Comparison of ENCODE assay signal across 13 mouse cellular contexts in genomic region chr5:148346543-148346942, GRCm38 (mm10). TPM values are rescaled to one million over a fixed set of nuclear protein-coding genes. Genes with fewer than 3 reads are reported as not detected.
DNase-seq lines count a peak whose midpoint lies in the region; ATAC-seq and TF ChIP-seq lines count a peak whose summit lies in the region.
"Had no signal": no experiment of that assay in that cellular context is flagged by ENCODE, and none has a peak within 500 bp of the region (broad histone marks: within the 10 kb centered on the region; RNA-seq: fewer than 3 reads in every experiment).

No protein-coding gene starts in this region.

- no peak overlapping the region for H3K9ac ChIP-seq in heart, adult 2 months (ENCODE audit: low read depth, low read length)
- H3K9ac ChIP-seq in heart, embryonic 12.5 days, result no peak overlapping the region
- H3K9ac ChIP-seq in stomach, postnatal 0 days (ENCODE audit: low read length), result no peak overlapping the region
- H3K9ac ChIP-seq: embryonic facial prominence, embryonic 13.5 days; limb, embryonic 13.5 days; midbrain, embryonic 12.5 days had no signal

- no peaks in the 10 kb centered on the region for H3K79me2 ChIP-seq in heart, adult 2 months (replicated peaks; ENCODE audit: control insufficient read depth, insufficient read depth, low read length)

- 94% methylated on average over 8 of the region's 8 CpGs for WGBS in heart, adult 2 months
- WGBS in heart, embryonic 12.5 days, result 80% methylated on average over 8 of the region's 8 CpGs
- 88% methylated on average over 8 of the region's 8 CpGs for WGBS in spleen, adult 2 months
- 86% methylated on average over 8 of the region's 8 CpGs for WGBS in bone marrow, adult 2 months
- WGBS in stomach, postnatal 0 days, result 85% methylated on average over 8 of the region's 8 CpGs

- peak; percentile 34 for TF ChIP-seq CTCF in heart, adult 2 months (IDR thresholded peaks at IDR 0.05)
- peak; percentile 15; the same call in 1 of the 2 replicates for TF ChIP-seq CTCF in spleen, adult 2 months (IDR thresholded peaks at IDR 0.05; ENCODE audit: extremely low read depth, insufficient read depth, insufficient read length, insufficient replicate concordance)
- peak; percentile 54; the same call in 1 of the 2 replicates for TF ChIP-seq CTCF in bone marrow, adult 2 months (IDR thresholded peaks at IDR 0.05; ENCODE audit: control insufficient read depth, insufficient read depth, low read length)
- peak; percentile 59 for TF ChIP-seq CTCF in stomach, postnatal 0 days (IDR thresholded peaks at IDR 0.05; ENCODE audit: low read depth)

- intact Hi-C loops in heart, adult 2 months (cut with DNase I), result no loop called here

- no peaks in the 10 kb centered on the region for H3K36me3 ChIP-seq in heart, adult 2 months (ENCODE audit: control insufficient read depth, insufficient read depth, low read length)
- H3K36me3 ChIP-seq in heart, embryonic 12.5 days, result peaks cover 30% of the 10 kb centered on the region
- H3K36me3 ChIP-seq in spleen, adult 2 months (ENCODE audit: control insufficient read depth, insufficient read depth, low read length), result peaks cover 10% of the 10 kb centered on the region
- no peaks in the 10 kb centered on the region for H3K36me3 ChIP-seq in stomach, postnatal 0 days (ENCODE audit: control insufficient read depth, insufficient read depth, low read length)
- H3K36me3 ChIP-seq: embryonic facial prominence, embryonic 13.5 days had no signal

- no peaks in the 10 kb centered on the region for H3K27me3 ChIP-seq in heart, adult 2 months (ENCODE audit: control insufficient read depth, insufficient read depth, low read length)
- H3K27me3 ChIP-seq in heart, embryonic 12.5 days (replicated peaks), result no peaks in the 10 kb centered on the region
- H3K27me3 ChIP-seq in spleen, adult 2 months (ENCODE audit: control insufficient read depth, insufficient read depth, low read length), result no peaks in the 10 kb centered on the region
- H3K27me3 ChIP-seq in stomach, postnatal 0 days (ENCODE audit: control insufficient read depth, insufficient read depth, low read length), result no peaks in the 10 kb centered on the region
- H3K27me3 ChIP-seq: embryonic facial prominence, embryonic 13.5 days; limb, embryonic 13.5 days; midbrain, embryonic 12.5 days had no signal

- no peak overlapping the region for H3K27ac ChIP-seq in heart, adult 2 months
- no peak overlapping the region for H3K27ac ChIP-seq in heart, embryonic 12.5 days (ENCODE audit: poor library complexity, severe bottlenecking)
- no peak overlapping the region for H3K27ac ChIP-seq in spleen, adult 2 months (ENCODE audit: insufficient read depth, low read length)
- H3K27ac ChIP-seq in bone marrow, adult 2 months (ENCODE audit: control insufficient read depth, insufficient read depth, low read depth, low read length, poor library complexity), result no peak overlapping the region
- no peak overlapping the region for H3K27ac ChIP-seq in stomach, postnatal 0 days (replicated peaks)
- H3K27ac ChIP-seq: embryonic facial prominence, embryonic 13.5 days; limb, embryonic 13.5 days; midbrain, embryonic 12.5 days had no signal

- no peak overlapping the region for H3K4me2 ChIP-seq in heart, embryonic 12.5 days
- no peak overlapping the region for H3K4me2 ChIP-seq in stomach, postnatal 0 days (replicated peaks; ENCODE audit: low read depth)
- H3K4me2 ChIP-seq: embryonic facial prominence, embryonic 13.5 days; limb, embryonic 13.5 days; midbrain, embryonic 12.5 days had no signal

- H3K4me3 ChIP-seq in heart, adult 2 months, result no peak overlapping the region
- H3K4me3 ChIP-seq in heart, embryonic 12.5 days, result no peak overlapping the region
- no peak overlapping the region for H3K4me3 ChIP-seq in spleen, adult 2 months (ENCODE audit: extremely low read depth, insufficient read depth, insufficient read length)
- H3K4me3 ChIP-seq in bone marrow, adult 2 months (replicated peaks; ENCODE audit: control insufficient read depth, low read depth, low read length), result no peak overlapping the region
- no peak overlapping the region for H3K4me3 ChIP-seq in stomach, postnatal 0 days (ENCODE audit: low read depth, low read length)
- H3K4me3 ChIP-seq: embryonic facial prominence, embryonic 13.5 days; limb, embryonic 13.5 days; midbrain, embryonic 12.5 days had no signal

- DNase-seq in heart, adult 2 months, result no peak
- DNase-seq in spleen, adult 2 months (ENCODE audit: low read depth in 1 of 2, low spot score in 2 of 2), result no peak
- no peak for DNase-seq in spleen, postnatal 4 days (ENCODE audit: low spot score in 2 of 2)
- DNase-seq in stomach, postnatal 0 days (ENCODE audit: low spot score), result no peak
- no peak for DNase-seq in frontal cortex, postnatal 14 days (ENCODE audit: low spot score in 2 of 2)
- no peak for DNase-seq in layer of hippocampus, adult 9-11 months
- DNase-seq: heart, postnatal 36 days; kidney, postnatal 4 days had no signal

- ATAC-seq in heart, embryonic 12.5 days (ENCODE audit: insufficient number of reproducible peaks, low FRiP score), result no peak
- ATAC-seq in stomach, postnatal 0 days (ENCODE audit: low FRiP score, low TSS enrichment), result no peak

- H3K9me3 ChIP-seq in heart, embryonic 12.5 days (replicated peaks), result no peaks in the 10 kb centered on the region
- H3K9me3 ChIP-seq in stomach, postnatal 0 days (ENCODE audit: control insufficient read depth, low read length), result no peaks in the 10 kb centered on the region
- H3K9me3 ChIP-seq: embryonic facial prominence, embryonic 13.5 days; limb, embryonic 13.5 days; midbrain, embryonic 12.5 days had no signal

- H3K4me1 ChIP-seq in heart, adult 2 months (ENCODE audit: control insufficient read depth, insufficient read depth, low read length), result peaks cover 10% of the 10 kb centered on the region
- H3K4me1 ChIP-seq in heart, embryonic 12.5 days (replicated peaks), result peaks cover 56% of the 10 kb centered on the region
- H3K4me1 ChIP-seq in spleen, adult 2 months (ENCODE audit: control insufficient read depth, insufficient read depth, insufficient read length), result peaks cover 6% of the 10 kb centered on the region; the same call in 1 of the 2 replicates
- no peaks in the 10 kb centered on the region; the same call in 1 of the 2 replicates for H3K4me1 ChIP-seq in bone marrow, adult 2 months (ENCODE audit: control insufficient read depth, insufficient read depth, low read length)
- peaks cover 2% of the 10 kb centered on the region; the same call in 1 of the 2 replicates for H3K4me1 ChIP-seq in stomach, postnatal 0 days (replicated peaks; ENCODE audit: control insufficient read depth, insufficient read depth)

- no peak for TF ChIP-seq EP300 in heart, adult 2 months (IDR thresholded peaks at IDR 0.05; ENCODE audit: insufficient read depth, low read depth, low read length)
- no peak for TF ChIP-seq EP300 in stomach, postnatal 0 days (optimal IDR thresholded peaks at IDR 0.05)

- TF ChIP-seq POLR2A in heart, adult 2 months (IDR thresholded peaks at IDR 0.05; ENCODE audit: insufficient read depth, low read depth, low read length), result no peak
- no peak for TF ChIP-seq POLR2A in spleen, adult 2 months (IDR thresholded peaks at IDR 0.05; ENCODE audit: low read depth, low read length)
- TF ChIP-seq POLR2A in bone marrow, adult 2 months (IDR thresholded peaks at IDR 0.05; ENCODE audit: borderline replicate concordance, control insufficient read depth, low read depth, low read length), result no peak

RNA-seq across cellular contexts. Expression of gene Slc7a1, which starts 53.2 kb away (rescaled TPM):
- 10 to 100 TPM; 14.0 to 14.4 TPM for total RNA-seq in heart, adult 2 months (2021)
- polyA plus RNA-seq in heart, adult 2 months (2012; rRNA removed), result 10.9 and 18.9 TPM in 2 replicates
- polyA plus RNA-seq in heart, embryonic 12.5 days (2016; fragmentation: Nextera tagmentation; extraction: Ambion mirVana), result 24.0 and 24.2 TPM in 2 replicates
- 8.8 and 9.3 TPM in 2 replicates for polyA plus RNA-seq in spleen, adult 2 months (2012; rRNA removed)
- polyA plus RNA-seq in bone marrow, adult 2 months (2011; ENCODE audit: insufficient read depth, insufficient read length, low replicate concordance, missing spikeins), result 10.6 and 12.2 TPM in 2 replicates
- polyA plus RNA-seq in stomach, postnatal 0 days (2015; fragmentation: Nextera tagmentation; extraction: Ambion mirVana), result 17.8 and 20.9 TPM in 2 replicates
